Mouse (Mus musculus): Measurements from ENCODE around the gene Flt1. TPM values are rescaled to one million over a fixed set of nuclear protein-coding genes. Genes with fewer than 3 reads are reported as not detected.
A peak's percentile ranks its signal among the peaks of the same experiment; 100 is the strongest.

Gene Flt1
- polyA plus RNA-seq, 1 experiment from 2014 or later, result 13.1 TPM

DNA sequence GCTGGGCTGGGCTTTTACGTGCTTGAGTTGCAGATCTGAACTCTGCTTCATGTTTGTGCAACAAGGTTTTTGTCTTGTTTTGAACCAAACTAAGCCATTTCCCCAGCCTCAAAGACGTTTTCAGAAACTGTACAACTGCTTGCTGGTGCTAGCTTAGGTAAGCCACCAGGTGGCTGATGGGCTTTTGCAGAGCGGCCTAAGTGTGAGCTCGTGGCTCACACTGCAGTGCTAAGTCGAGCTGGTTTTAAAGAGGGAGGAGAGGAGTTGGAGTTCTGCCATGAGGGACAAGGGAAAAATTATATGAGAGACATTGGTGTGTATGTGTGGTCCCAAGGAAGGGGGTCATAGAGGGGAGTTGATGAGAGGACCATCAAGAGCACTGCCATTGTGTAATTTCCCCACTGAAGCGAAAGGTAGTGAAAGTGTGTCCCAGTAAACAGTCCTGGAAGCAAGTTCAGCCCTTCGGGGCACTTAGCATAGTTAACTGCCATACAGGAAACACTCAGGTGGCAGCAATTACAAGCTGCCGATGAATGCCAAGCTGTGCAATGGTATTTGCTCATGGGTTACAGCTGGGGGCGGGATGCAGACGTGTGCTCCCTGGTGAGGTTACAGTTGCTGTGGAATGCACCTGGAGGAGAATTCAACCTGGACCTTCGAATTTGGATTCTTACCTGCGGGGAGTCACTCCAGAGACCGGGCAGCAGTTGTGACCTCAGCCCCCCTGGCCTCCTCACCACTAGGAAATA is 173.8 kb downstream of the Flt1 start:
- no peaks in the 10 kb centered on the region for H3K9me3 ChIP-seq (ENCODE audit: control insufficient read depth, low read length)
- no peaks in the 10 kb centered on the region for H3K27me3 ChIP-seq (ENCODE audit: control insufficient read depth, insufficient read depth, low read length)
- no peak overlapping the region for H3K4me2 ChIP-seq (ENCODE audit: low read depth)
- WGBS, result 81% methylated on average over 13 of the region's 13 CpGs
- no peak overlapping the region for H3K4me3 ChIP-seq (ENCODE audit: low read depth, low read length)
- H3K4me1 ChIP-seq (ENCODE audit: control insufficient read depth, insufficient read depth, low read length), result no peaks in the 10 kb centered on the region
- no peak overlapping the region for H3K27ac ChIP-seq (ENCODE audit: low read depth, low read length)
- DNase-seq (ENCODE audit: low spot score) (no peak), ATAC-seq (ENCODE audit: insufficient read depth, low FRiP score, low TSS enrichment) (no peak)
- no peak overlapping the region for H3K9ac ChIP-seq (ENCODE audit: low read length)
- H3K36me3 ChIP-seq (ENCODE audit: control insufficient read depth, insufficient read depth, low read length), result peaks cover 2% of the 10 kb centered on the region; the same call in 1 of the 2 replicates

DNA sequence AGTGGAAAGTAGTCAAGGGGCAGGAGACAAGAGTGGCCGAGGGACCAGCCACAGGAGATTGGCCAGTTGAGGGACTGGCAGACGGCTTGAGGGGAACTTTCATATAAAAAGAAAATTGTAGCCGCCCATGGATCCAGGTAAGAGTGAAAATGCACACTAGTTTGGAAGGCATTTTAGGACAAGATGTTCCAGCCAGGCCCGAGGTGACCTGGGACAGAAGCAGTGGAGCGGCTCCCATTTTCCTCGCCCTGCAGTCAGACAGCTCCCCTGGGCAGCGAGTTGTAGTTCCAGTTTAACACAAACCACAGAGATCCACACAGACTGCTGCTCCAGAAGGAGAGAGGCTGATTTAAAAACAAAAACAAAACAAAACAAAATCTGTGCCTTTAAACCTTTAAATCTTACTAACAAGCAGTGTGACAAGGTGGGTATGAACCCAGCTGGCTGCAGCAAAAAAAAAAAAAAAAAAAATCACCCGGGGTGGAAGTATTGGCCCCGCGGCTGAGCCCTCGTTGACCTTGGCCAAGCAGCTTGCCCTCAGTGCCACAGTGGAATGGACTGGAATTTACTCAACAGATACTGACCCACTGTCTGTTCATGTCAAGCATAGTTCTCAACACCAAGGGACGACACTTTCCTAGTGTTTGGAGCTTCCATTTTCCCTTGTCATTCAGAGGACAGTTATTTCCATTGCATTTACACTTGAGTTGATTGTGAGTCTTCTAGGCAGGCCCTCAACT is 176.6 kb downstream of the Flt1 start:
- peaks cover 2% of the 10 kb centered on the region for H3K36me3 ChIP-seq (ENCODE audit: control insufficient read depth, insufficient read depth, low read length)
- no peaks in the 10 kb centered on the region for H3K9me3 ChIP-seq (ENCODE audit: control insufficient read depth, low read length)
- no peak overlapping the region for H3K4me3 ChIP-seq (ENCODE audit: low read depth, low read length)
- ATAC-seq (ENCODE audit: insufficient read depth, low FRiP score, low TSS enrichment), result no peak
- no peak overlapping the region for H3K9ac ChIP-seq (ENCODE audit: low read length)
- H3K4me2 ChIP-seq (ENCODE audit: low read depth), result no peak overlapping the region
- no peaks in the 10 kb centered on the region for H3K4me1 ChIP-seq (ENCODE audit: control insufficient read depth, insufficient read depth, low read length)
- no peak overlapping the region for H3K27ac ChIP-seq (ENCODE audit: low read depth, low read length)
- WGBS, result 94% methylated on average over 12 of the region's 12 CpGs
- no peaks in the 10 kb centered on the region for H3K27me3 ChIP-seq (ENCODE audit: control insufficient read depth, insufficient read depth, low read length)
- no peak for DNase-seq (ENCODE audit: low spot score)

DNA sequence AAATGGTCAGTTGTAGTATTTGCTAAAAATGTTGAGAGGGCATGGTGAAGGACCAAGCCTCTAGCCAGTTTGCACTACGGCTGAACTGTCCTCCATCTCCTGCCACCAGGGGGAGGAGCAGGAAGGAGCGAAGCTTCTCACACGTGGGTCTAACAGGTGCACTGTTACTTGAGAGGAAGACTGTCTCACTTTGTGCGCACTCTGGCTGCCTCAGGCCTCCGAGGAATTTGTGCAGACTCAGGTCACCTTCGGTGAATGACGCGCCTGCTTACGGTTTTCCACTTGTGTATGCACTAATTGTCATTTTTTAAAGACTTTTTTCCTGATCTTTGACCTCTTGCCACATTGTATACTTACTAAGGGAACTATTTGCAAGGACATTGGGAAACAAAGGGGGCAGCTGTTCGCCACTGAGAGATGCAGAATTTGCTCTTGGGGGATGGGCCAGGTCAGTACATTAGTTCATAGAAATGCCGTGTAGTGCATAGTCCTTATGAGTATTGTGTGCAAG is 180.0 kb downstream of the Flt1 start:
- 75% methylated on average over 11 of the region's 11 CpGs for WGBS
- no peak for ATAC-seq (ENCODE audit: insufficient read depth, low FRiP score, low TSS enrichment)
- H3K4me3 ChIP-seq (ENCODE audit: low read depth, low read length), result no peak overlapping the region
- no peak overlapping the region for H3K9ac ChIP-seq (ENCODE audit: low read length)
- H3K4me2 ChIP-seq (ENCODE audit: low read depth), result no peak overlapping the region
- no peaks in the 10 kb centered on the region for H3K27me3 ChIP-seq (ENCODE audit: control insufficient read depth, insufficient read depth, low read length)
- peaks cover 2% of the 10 kb centered on the region for H3K36me3 ChIP-seq (ENCODE audit: control insufficient read depth, insufficient read depth, low read length)
- H3K27ac ChIP-seq (ENCODE audit: low read depth, low read length), result no peak overlapping the region
- H3K4me1 ChIP-seq (ENCODE audit: control insufficient read depth, insufficient read depth, low read length), result no peaks in the 10 kb centered on the region
- H3K9me3 ChIP-seq (ENCODE audit: control insufficient read depth, low read length), result no peaks in the 10 kb centered on the region
- peak; percentile 25 for DNase-seq (ENCODE audit: low spot score)

GRCm38 (mm10) chr5:147542291-147542690 is 183.5 kb downstream of the Flt1 start:
- ATAC-seq (ENCODE audit: insufficient read depth, low FRiP score, low TSS enrichment) (no peak), DNase-seq (ENCODE audit: low spot score) (no peak)
- Histone ChIP-seq H3K4me3 (ENCODE audit: low read depth, low read length) (no peak overlapping the region), H3K27me3 (ENCODE audit: control insufficient read depth, insufficient read depth, low read length) (no peaks in the 10 kb centered on the region), H3K36me3 (ENCODE audit: control insufficient read depth, insufficient read depth, low read length) (peaks cover 4% of the 10 kb centered on the region), H3K9ac (ENCODE audit: low read length) (no peak overlapping the region), H3K4me2 (ENCODE audit: low read depth) (no peak overlapping the region), H3K4me1 (ENCODE audit: control insufficient read depth, insufficient read depth, low read length) (no peaks in the 10 kb centered on the region), H3K9me3 (ENCODE audit: control insufficient read depth, low read length) (no peaks in the 10 kb centered on the region), H3K27ac (ENCODE audit: low read depth, low read length) (no peak overlapping the region)
- WGBS, result 84% methylated on average over 6 of the region's 6 CpGs

DNA sequence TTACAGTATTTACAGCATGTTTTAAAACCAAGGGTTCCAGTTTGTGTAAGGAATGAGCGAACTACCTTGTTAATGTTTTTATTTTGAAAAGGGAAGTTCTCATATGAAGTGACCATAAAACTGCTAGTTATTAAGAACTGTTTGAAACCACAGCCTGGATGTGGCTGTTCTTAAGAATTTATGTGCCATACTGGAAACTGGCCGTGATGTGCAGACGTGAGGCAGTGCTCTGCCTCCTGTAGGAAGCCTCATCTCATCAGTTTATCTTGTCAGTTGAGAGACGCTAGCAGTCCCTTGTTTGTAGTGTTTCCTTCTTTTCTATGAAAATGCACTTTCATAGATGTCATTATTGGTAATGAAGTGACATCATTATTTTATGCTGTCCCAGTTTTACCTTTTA is 186.0 kb downstream of the Flt1 start:
- no peaks in the 10 kb centered on the region for H3K9me3 ChIP-seq (ENCODE audit: control insufficient read depth, low read length)
- no peaks in the 10 kb centered on the region for H3K27me3 ChIP-seq (ENCODE audit: control insufficient read depth, insufficient read depth, low read length)
- no peak overlapping the region for H3K27ac ChIP-seq (ENCODE audit: low read depth, low read length)
- 92% methylated on average over 4 of the region's 4 CpGs for WGBS
- H3K36me3 ChIP-seq (ENCODE audit: control insufficient read depth, insufficient read depth, low read length), result peaks cover 4% of the 10 kb centered on the region
- DNase-seq (ENCODE audit: low spot score), result no peak
- no peak overlapping the region for H3K4me2 ChIP-seq (ENCODE audit: low read depth)
- no peaks in the 10 kb centered on the region for H3K4me1 ChIP-seq (ENCODE audit: control insufficient read depth, insufficient read depth, low read length)
- no peak overlapping the region for H3K4me3 ChIP-seq (ENCODE audit: low read depth, low read length)
- ATAC-seq (ENCODE audit: insufficient read depth, low FRiP score, low TSS enrichment), result no peak
- no peak overlapping the region for H3K9ac ChIP-seq (ENCODE audit: low read length)

DNA sequence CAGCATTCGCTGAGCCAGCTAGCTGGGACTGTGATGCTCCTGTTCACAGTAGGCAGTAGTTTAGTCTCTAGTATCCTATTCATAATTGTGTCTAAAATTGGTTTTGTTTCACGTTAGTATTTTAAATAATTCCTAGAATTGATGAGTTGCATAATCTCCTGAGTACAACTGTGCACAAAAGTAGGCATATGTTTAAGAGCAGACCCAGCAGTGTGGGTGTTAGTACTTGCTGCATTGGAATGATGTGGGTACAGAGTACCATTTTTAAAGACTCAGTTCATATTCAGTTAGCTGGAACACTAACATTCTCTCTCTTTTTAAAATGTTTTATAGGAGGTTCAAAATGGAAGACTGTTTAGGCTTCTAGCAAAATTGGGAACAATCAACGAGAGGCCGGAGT is 186.4 kb downstream of the Flt1 start:
- Histone ChIP-seq H3K36me3 (ENCODE audit: control insufficient read depth, insufficient read depth, low read length) (peaks cover 4% of the 10 kb centered on the region; the same call in 1 of the 2 replicates), H3K27me3 (ENCODE audit: control insufficient read depth, insufficient read depth, low read length) (no peaks in the 10 kb centered on the region), H3K4me3 (ENCODE audit: low read depth, low read length) (no peak overlapping the region), H3K9ac (ENCODE audit: low read length) (no peak overlapping the region), H3K4me2 (ENCODE audit: low read depth) (no peak overlapping the region), H3K9me3 (ENCODE audit: control insufficient read depth, low read length) (no peaks in the 10 kb centered on the region), H3K27ac (ENCODE audit: low read depth, low read length) (no peak overlapping the region), H3K4me1 (ENCODE audit: control insufficient read depth, insufficient read depth, low read length) (no peaks in the 10 kb centered on the region)
- no peak for ATAC-seq (ENCODE audit: insufficient read depth, low FRiP score, low TSS enrichment)
- 96% methylated on average over 4 of the region's 4 CpGs for WGBS
- DNase-seq (ENCODE audit: low spot score), result no peak

- DNase-seq (ENCODE audit: low spot score) (no peak), ATAC-seq (ENCODE audit: insufficient read depth, low FRiP score, low TSS enrichment) (no peak)
- Histone ChIP-seq H3K4me3 (ENCODE audit: low read depth, low read length) (no peak overlapping the region), H3K9ac (ENCODE audit: low read length) (no peak overlapping the region), H3K4me1 (ENCODE audit: control insufficient read depth, insufficient read depth, low read length) (no peaks in the 10 kb centered on the region), H3K36me3 (ENCODE audit: control insufficient read depth, insufficient read depth, low read length) (no peaks in the 10 kb centered on the region), H3K9me3 (ENCODE audit: control insufficient read depth, low read length) (no peaks in the 10 kb centered on the region), H3K4me2 (ENCODE audit: low read depth) (no peak overlapping the region), H3K27me3 (ENCODE audit: control insufficient read depth, insufficient read depth, low read length) (no peaks in the 10 kb centered on the region), H3K27ac (ENCODE audit: low read depth, low read length) (no peak overlapping the region)
- 94% methylated on average over 6 of the region's 6 CpGs for WGBS
These were observed 193.8 kb downstream of the Flt1 start for GRCm38 (mm10) chr5:147532031-147532430.

DNA sequence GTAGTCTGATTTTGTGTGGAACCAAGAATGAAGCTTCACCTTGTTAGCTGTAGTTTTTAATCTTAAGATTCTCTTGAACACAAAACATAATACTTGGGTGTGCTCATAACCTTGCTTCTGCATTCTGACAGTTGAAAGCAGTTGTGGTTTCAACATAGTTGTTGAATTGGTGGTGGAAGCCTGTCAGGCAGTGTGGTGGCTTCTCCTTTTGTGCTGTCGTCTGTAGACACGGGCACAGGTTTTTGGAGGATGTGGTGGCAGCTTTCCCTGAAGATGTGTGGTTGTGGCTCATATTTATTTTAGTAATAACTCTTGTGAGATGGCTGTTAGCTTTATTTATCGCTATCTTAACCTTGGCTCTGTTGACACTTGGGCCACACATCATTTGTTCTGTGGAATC is 198.0 kb downstream of the Flt1 start:
- Histone ChIP-seq H3K36me3 (ENCODE audit: control insufficient read depth, insufficient read depth, low read length) (no peaks in the 10 kb centered on the region), H3K4me2 (ENCODE audit: low read depth) (no peak overlapping the region), H3K9ac (ENCODE audit: low read length) (no peak overlapping the region), H3K9me3 (ENCODE audit: control insufficient read depth, low read length) (no peaks in the 10 kb centered on the region), H3K4me1 (ENCODE audit: control insufficient read depth, insufficient read depth, low read length) (no peaks in the 10 kb centered on the region), H3K27ac (ENCODE audit: low read depth, low read length) (no peak overlapping the region), H3K27me3 (ENCODE audit: control insufficient read depth, insufficient read depth, low read length) (no peaks in the 10 kb centered on the region), H3K4me3 (ENCODE audit: low read depth, low read length) (no peak overlapping the region)
- ATAC-seq (ENCODE audit: insufficient read depth, low FRiP score, low TSS enrichment), result no peak
- no peak for DNase-seq (ENCODE audit: low spot score)
- 82% methylated on average over 3 of the region's 3 CpGs for WGBS

GRCm38 (mm10) chr5:147527006-147527405 is 198.8 kb downstream of the Flt1 start:
- Histone ChIP-seq H3K27ac (ENCODE audit: low read depth, low read length) (no peak overlapping the region), H3K4me3 (ENCODE audit: low read depth, low read length) (no peak overlapping the region), H3K4me2 (ENCODE audit: low read depth) (no peak overlapping the region), H3K9me3 (ENCODE audit: control insufficient read depth, low read length) (no peaks in the 10 kb centered on the region), H3K27me3 (ENCODE audit: control insufficient read depth, insufficient read depth, low read length) (no peaks in the 10 kb centered on the region), H3K9ac (ENCODE audit: low read length) (no peak overlapping the region), H3K4me1 (ENCODE audit: control insufficient read depth, insufficient read depth, low read length) (no peaks in the 10 kb centered on the region), H3K36me3 (ENCODE audit: control insufficient read depth, insufficient read depth, low read length) (no peaks in the 10 kb centered on the region)
- ATAC-seq (ENCODE audit: insufficient read depth, low FRiP score, low TSS enrichment), result no peak
- no peak for DNase-seq (ENCODE audit: low spot score)
- 94% methylated on average over 6 of the region's 6 CpGs for whole genome bisulfite sequencing

All from neural tube, embryonic 11.5 days (tissue).